Mouse (Mus musculus): Measurements from ENCODE around the gene Nbeal1.

Gene Nbeal1

DNA sequence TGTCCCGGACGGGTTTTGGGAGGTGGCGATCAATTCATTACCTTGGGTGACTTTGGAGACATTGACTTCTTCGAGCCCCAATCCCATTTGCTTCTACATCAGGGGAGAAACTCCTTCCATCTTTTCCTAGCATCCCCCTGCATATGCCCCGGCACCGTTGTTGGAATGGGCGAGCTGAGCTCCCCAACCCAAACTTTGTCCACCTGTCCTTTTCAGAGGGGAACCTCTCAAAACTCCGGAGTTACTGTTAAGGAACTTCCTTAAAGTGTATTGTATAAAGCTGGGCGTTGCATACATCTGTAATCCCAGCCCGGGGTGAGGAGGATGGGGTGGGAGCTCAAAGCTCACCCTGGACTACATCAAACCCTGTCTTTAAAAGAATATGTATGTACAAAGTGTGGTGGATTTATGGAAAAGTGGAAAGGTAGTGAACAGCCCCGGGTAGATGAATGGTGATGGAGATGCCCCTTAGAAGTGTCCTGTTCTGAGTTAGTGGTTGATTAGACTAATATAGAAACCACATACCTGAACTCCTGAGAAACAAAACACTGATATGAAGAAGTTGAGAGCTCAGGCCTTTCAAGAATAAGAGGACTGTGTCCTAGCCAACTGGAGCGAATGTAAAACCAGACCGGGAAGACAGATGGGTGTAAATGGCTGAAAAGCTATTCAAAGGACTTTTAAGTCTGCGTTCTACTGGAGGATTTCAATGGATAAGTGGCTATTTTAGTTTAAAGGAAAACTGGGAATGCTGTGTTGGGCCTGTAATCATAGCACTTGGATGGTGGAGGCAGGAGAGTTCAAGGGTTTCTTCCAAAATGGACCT, 163.4 kb downstream of the Nbeal1 start:
- DNase-seq (ENCODE audit: low read depth in 1 of 2, low spot score in 2 of 2) = no peak

DNA sequence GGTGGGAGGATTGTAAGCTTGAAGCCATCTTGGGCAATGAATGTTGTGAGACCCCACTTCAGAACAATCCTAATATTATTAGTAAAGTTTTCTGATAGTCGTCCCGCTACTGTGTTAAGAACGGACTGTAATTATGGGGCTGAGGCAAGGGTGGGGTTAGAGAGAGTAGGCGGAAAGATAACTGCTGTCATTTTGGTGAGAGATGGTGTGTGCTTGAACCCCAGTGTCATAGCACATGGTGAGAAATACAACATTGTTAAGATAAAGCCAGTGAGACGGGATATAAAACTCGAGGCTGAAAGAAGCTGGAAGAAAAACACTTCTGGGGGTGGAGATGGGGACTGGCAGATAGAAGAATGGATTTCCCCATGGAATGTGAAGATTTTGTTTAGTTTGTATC, 164.3 kb downstream of the Nbeal1 start:
- DNase-seq (ENCODE audit: low read depth in 1 of 2, low spot score in 2 of 2) = no peak

DNA sequence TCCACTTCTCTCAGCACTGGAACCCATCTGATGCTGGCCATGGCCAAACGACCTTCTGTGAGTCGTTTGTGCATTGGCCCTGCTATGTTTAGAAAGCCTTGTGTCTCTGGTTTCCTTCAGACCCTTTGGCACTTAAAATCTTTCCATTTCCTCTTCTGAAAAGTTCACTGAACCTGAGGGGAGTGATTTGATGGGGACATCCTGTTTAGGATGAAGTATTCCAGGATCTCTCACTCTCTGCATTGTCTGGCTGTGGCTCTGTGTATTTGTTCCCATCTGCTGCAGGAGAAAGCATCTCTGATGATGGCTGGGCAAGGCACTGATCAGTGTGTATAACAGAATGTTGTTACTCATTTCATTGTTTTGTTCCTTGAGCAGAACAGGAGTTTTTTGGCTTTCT, 165.3 kb downstream of the Nbeal1 start:
- DNase-seq (ENCODE audit: low read depth in 1 of 2, low spot score in 2 of 2) = no peak

DNA sequence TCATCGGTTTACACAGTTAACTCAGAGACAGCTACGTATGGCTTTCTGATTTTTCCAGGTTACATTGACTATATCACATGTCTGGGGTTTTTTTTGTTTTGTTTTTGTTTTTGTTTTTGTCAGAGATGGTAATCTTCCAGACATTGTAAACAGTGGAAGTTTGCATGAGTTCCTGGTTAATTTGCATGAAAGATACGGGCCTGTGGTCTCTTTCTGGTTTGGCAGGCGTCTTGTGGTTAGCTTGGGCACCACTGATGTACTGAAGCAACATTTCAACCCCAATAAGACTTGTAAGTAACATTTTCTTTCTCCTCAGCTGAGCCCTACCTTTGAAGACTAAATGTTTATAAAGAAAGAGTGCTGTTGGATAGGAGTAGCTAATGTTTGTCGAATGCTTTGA, 172.4 kb downstream of the Nbeal1 start:
- no peak for DNase-seq (ENCODE audit: low read depth in 1 of 2, low spot score in 2 of 2)

DNA sequence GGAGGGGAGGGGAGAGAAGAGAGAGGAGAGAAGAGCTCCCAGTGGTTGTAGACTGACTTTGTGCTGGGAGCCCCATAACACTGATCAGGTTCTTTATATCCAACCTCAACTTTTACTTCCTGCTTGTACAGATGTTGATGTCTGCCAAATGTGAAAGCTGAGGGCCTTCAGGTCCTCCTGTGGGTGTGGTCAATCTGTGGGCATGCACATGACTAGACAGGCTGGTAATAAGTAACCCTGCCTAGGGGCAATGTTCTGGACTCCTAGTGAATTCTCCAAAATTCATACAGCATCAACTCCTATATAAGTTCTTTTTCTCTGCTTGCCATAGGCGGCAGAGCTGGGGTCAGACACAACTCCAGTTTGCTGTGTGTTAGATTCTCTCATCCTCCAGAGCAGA, 181.2 kb downstream of the Nbeal1 start:
- no peak for DNase-seq (ENCODE audit: low read depth in 1 of 2, low spot score in 2 of 2)

DNA sequence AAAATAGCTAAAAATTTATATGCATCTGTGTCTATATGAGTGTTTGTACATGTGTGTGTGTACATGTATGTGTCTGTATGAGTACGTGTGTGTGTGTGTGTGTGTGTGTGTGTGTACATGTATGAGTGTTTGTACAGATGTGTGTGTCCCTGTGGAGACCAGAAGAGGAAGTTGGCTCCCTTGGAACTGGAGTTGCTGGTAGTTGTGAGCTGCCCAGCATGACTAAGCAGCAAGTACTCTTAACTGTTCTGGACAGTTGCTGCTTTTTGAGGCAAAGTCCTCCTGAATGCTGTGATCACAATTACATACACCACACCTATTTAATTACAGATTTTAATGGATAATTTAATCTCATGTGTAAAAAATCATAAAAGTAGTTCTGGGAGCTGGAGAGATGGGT, 196.2 kb downstream of the Nbeal1 start:
- no peak for DNase-seq (ENCODE audit: low read depth in 1 of 2, low spot score in 2 of 2)

DNA sequence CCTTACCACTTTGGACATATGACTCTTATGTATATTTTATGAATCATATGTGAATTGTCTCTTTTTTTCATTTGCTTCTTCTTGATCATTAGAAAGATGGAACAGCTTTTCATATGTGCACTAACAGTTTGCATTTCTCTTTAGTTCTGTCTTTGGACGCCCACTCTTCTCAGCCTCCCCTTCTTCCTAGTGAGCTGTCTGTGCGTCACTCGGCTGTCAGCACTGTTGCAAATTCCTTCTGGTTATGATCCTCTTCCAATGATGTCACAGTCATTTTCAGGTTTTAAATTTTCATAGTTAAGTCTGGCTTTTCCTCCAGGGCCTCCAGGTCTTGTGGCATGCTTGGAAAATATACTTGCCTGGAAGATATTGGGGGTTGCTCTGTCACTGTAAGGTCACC, 201.5 kb downstream of the Nbeal1 start:
- no peak for DNase-seq (ENCODE audit: low read depth in 1 of 2, low spot score in 2 of 2)
